ENCODE assay signal across 15 mouse cellular contexts in genomic region chr6:38046838-38047237, GRCm38 (mm10). TPM values are rescaled to one million over a fixed set of nuclear protein-coding genes. Genes with fewer than 3 reads are reported as not detected.
A peak's percentile ranks its signal among the peaks of the same experiment; 100 is the strongest.
DNase-seq lines count a peak whose midpoint lies in the region; ATAC-seq and TF ChIP-seq lines count a peak whose summit lies in the region.
"Had no signal": no experiment of that assay in that cellular context is flagged by ENCODE, and none has a peak within 500 bp of the region (broad histone marks: within the 10 kb centered on the region; RNA-seq: fewer than 3 reads in every experiment).

TSS of gene Svopl (minus strand) at chr6:38046996.

- no peaks in the 10 kb centered on the region for H3K27me3 ChIP-seq in kidney, adult 2 months (replicated peaks; ENCODE audit: control insufficient read depth, insufficient read depth, low read length)
- H3K27me3 ChIP-seq in embryonic facial prominence, embryonic 12.5 days, result no peaks in the 10 kb centered on the region
- H3K27me3 ChIP-seq in limb, embryonic 12.5 days, result no peaks in the 10 kb centered on the region
- H3K27me3 ChIP-seq: forebrain, embryonic 12.5 days; liver, embryonic 12.5 days had no signal

- no peak for DNase-seq in kidney, adult 2 months
- DNase-seq in kidney, adult 11 months, result no peak
- DNase-seq in embryo, embryonic 11 days, result peak; percentile 48
- no peak for DNase-seq in yolk sac, embryonic 10.5 days (ENCODE audit: low spot score)
- no peak for DNase-seq in urinary bladder, postnatal 4 days (ENCODE audit: low spot score in 2 of 2)
- DNase-seq: adrenal gland, postnatal 25 days; cerebellum, adult 9-10 months; lung, embryonic 14.5 days; midbrain, embryonic 14.5 days; right cerebral cortex, adult 18-20 months; thymus, adult 18-20 months had no signal

- no peak within 1 kb of the TSS for H3K4me3 ChIP-seq in kidney, adult 2 months (ENCODE audit: insufficient read depth, low read depth, low read length)
- no peak within 1 kb of the TSS for H3K4me3 ChIP-seq in embryonic facial prominence, embryonic 12.5 days
- 0 out of 2 replicates have a peak within 1 kb of the TSS, but pooled peaks have one; percentile 4 for H3K4me3 ChIP-seq in limb, embryonic 12.5 days (replicated peaks)
- H3K4me3 ChIP-seq: forebrain, embryonic 12.5 days; liver, embryonic 12.5 days had no signal

- no peak within 1 kb of the TSS; the same call in 1 of the 2 replicates for H3K9ac ChIP-seq in embryonic facial prominence, embryonic 12.5 days
- H3K9ac ChIP-seq in limb, embryonic 12.5 days (replicated peaks), result no peak within 1 kb of the TSS; the same call in 1 of the 2 replicates
- H3K9ac ChIP-seq: forebrain, embryonic 12.5 days; liver, embryonic 12.5 days; lung, embryonic 14.5 days had no signal

- H3K4me1 ChIP-seq in kidney, adult 2 months (ENCODE audit: control insufficient read depth, insufficient read depth, low read length), result 0 out of 2 replicates have a peak, but pooled peaks cover 2% of the 10 kb centered on the region
- H3K4me1 ChIP-seq in embryonic facial prominence, embryonic 12.5 days, result peaks cover 13% of the 10 kb centered on the region
- H3K4me1 ChIP-seq in limb, embryonic 12.5 days (replicated peaks), result peaks cover 39% of the 10 kb centered on the region

- ATAC-seq in embryonic facial prominence, embryonic 12.5 days (ENCODE audit: insufficient number of reproducible peaks, insufficient read depth, low FRiP score, low TSS enrichment), result no peak
- peak; percentile 73 for ATAC-seq in limb, embryonic 12.5 days (ENCODE audit: insufficient number of reproducible peaks, insufficient read depth, low FRiP score, low TSS enrichment, low read depth)
- ATAC-seq: liver, embryonic 12.5 days had no signal

- H3K4me2 ChIP-seq in embryonic facial prominence, embryonic 12.5 days (replicated peaks), result no peak within 1 kb of the TSS
- H3K4me2 ChIP-seq in limb, embryonic 12.5 days, result peak within 1 kb of the TSS; percentile 45
- H3K4me2 ChIP-seq: forebrain, embryonic 12.5 days; liver, embryonic 12.5 days; lung, embryonic 14.5 days had no signal

- no peak for TF ChIP-seq CTCF in kidney, adult 2 months (conservative IDR thresholded peaks at IDR 0.05; ENCODE audit: insufficient read depth, insufficient read length, low read depth, low read length)

- 63% methylated on average over 6 of the region's 6 CpGs for WGBS in kidney, adult 2 months
- 7% methylated on average over 6 of the region's 6 CpGs for WGBS in embryonic facial prominence, embryonic 12.5 days
- 1% methylated on average over 6 of the region's 6 CpGs for WGBS in limb, embryonic 12.5 days

- H3K9me3 ChIP-seq in embryonic facial prominence, embryonic 12.5 days, result no peaks in the 10 kb centered on the region
- 0 out of 2 replicates have a peak, but pooled peaks cover 5% of the 10 kb centered on the region for H3K9me3 ChIP-seq in limb, embryonic 12.5 days
- H3K9me3 ChIP-seq: forebrain, embryonic 12.5 days; liver, embryonic 12.5 days had no signal

- H3K27ac ChIP-seq in kidney, adult 2 months (ENCODE audit: insufficient read depth, low read depth, low read length), result no peak within 1 kb of the TSS
- H3K27ac ChIP-seq in embryonic facial prominence, embryonic 12.5 days, result peak within 1 kb of the TSS; percentile 37; the same call in 1 of the 2 replicates
- peak within 1 kb of the TSS; percentile 84 for H3K27ac ChIP-seq in limb, embryonic 12.5 days
- H3K27ac ChIP-seq: forebrain, embryonic 12.5 days; liver, embryonic 12.5 days had no signal

- no peak for TF ChIP-seq POLR2A in kidney, adult 2 months (IDR thresholded peaks at IDR 0.05; ENCODE audit: low read depth, low read length)

- no peaks in the 10 kb centered on the region for H3K36me3 ChIP-seq in kidney, adult 2 months (ENCODE audit: control insufficient read depth, insufficient read depth, low read length)
- H3K36me3 ChIP-seq in embryonic facial prominence, embryonic 12.5 days, result no peaks in the 10 kb centered on the region
- H3K36me3 ChIP-seq in limb, embryonic 12.5 days, result no peaks in the 10 kb centered on the region
- H3K36me3 ChIP-seq: forebrain, embryonic 12.5 days; liver, embryonic 12.5 days had no signal

RNA-seq across cellular contexts. Expression of gene Svopl, which starts in this region (rescaled TPM):
- 13.5 and 14.3 TPM in 2 replicates for polyA plus RNA-seq in kidney, adult 2 months (2012; rRNA removed)
- 1.9 TPM in 2 replicates for polyA plus RNA-seq in embryonic facial prominence, embryonic 12.5 days (2016; fragmentation: Nextera tagmentation; extraction: Ambion mirVana)
- polyA plus RNA-seq in limb, embryonic 12.5 days (2016; fragmentation: Nextera tagmentation; extraction: Ambion mirVana), result 7.5 and 8.0 TPM in 2 replicates
